Mouse (Mus musculus) CD4-positive, CD25-positive, alpha-beta regulatory T cell, adult 4 months (primary cell): ENCODE measurements around the gene Pigv. TPM values are rescaled to one million over a fixed set of nuclear protein-coding genes. Genes with fewer than 3 reads are reported as not detected.

Source experiments
- ATAC-seq: one replicate; pipeline ENCODE4 v1.8.0; 2017
- polyA plus RNA-seq, 2 experiments: library from polyadenylated mRNA; unstranded; fragments of 100-300 nt; shearing (Covaris generic); gene quantifications; one replicate each; pipeline ENCODE4 v1.2.1; 2017

Pigv gene
- polyA plus RNA-seq, 2 experiments from 2014 or later = 14.3 to 16.3 TPM

GRCm38 (mm10) chr4:133645195-133645594 is 27.3 kb downstream of the Pigv start:
- no peak for ATAC-seq

- ATAC-seq = no peak
Measured at GRCm38 (mm10) chr4:133634043-133634410, 38.4 kb downstream of the Pigv start.

- ATAC-seq = peak; percentile 70
Measured at GRCm38 (mm10) chr4:133633332-133634042, 39.0 kb downstream of the Pigv start.

- ATAC-seq = peak; percentile 30
Measured at GRCm38 (mm10) chr4:133632483-133633327, 39.7 kb downstream of the Pigv start.

- ATAC-seq = no peak
Measured at GRCm38 (mm10) chr4:133631769-133632411, 40.6 kb downstream of the Pigv start.

- ATAC-seq = no peak
Measured at GRCm38 (mm10) chr4:133631071-133631768, 41.2 kb downstream of the Pigv start.

- no peak for ATAC-seq
Measured at GRCm38 (mm10) chr4:133630326-133630920, 42.0 kb downstream of the Pigv start.

GRCm38 (mm10) chr4:133629191-133629590 is 43.3 kb downstream of the Pigv start:
- peak; percentile 50 for ATAC-seq

- ATAC-seq = no peak
Measured at GRCm38 (mm10) chr4:133628517-133628916, 43.9 kb downstream of the Pigv start.

GRCm38 (mm10) chr4:133627039-133627438 is 45.4 kb downstream of the Pigv start:
- ATAC-seq = no peak

GRCm38 (mm10) chr4:133626621-133627020 is 45.8 kb downstream of the Pigv start:
- ATAC-seq = no peak

- ATAC-seq = peak; percentile 3
Measured at GRCm38 (mm10) chr4:133626221-133626620, 46.2 kb downstream of the Pigv start.

GRCm38 (mm10) chr4:133625621-133626071 is 46.8 kb downstream of the Pigv start:
- ATAC-seq = peak; percentile 58

GRCm38 (mm10) chr4:133624830-133625229 is 47.6 kb downstream of the Pigv start:
- ATAC-seq = no peak

GRCm38 (mm10) chr4:133622161-133622695 is 50.2 kb downstream of the Pigv start:
- ATAC-seq = peak; percentile 68

- peak; percentile 69 for ATAC-seq
Measured at GRCm38 (mm10) chr4:133620668-133621067, 51.8 kb downstream of the Pigv start.

GRCm38 (mm10) chr4:133619473-133620136 is 52.8 kb downstream of the Pigv start:
- ATAC-seq = no peak

GRCm38 (mm10) chr4:133617936-133618335 is 54.5 kb downstream of the Pigv start:
- ATAC-seq = no peak

GRCm38 (mm10) chr4:133615416-133615815 is 57.0 kb downstream of the Pigv start:
- no peak for ATAC-seq

GRCm38 (mm10) chr4:133614274-133614761 is 58.1 kb downstream of the Pigv start:
- ATAC-seq = no peak

- ATAC-seq = no peak
Measured at GRCm38 (mm10) chr4:133613867-133614266, 58.6 kb downstream of the Pigv start.
